Mouse (Mus musculus) cerebellum, postnatal 10 days (tissue): ENCODE data around the gene Ephb2.
A peak's percentile ranks its signal among the peaks of the same experiment; 100 is the strongest.

ENCODE experiments used
- DNase-seq, 2 experiments: peaks; one replicate each; pipeline ENCODE4 v3.0.0; 2021; ENCODE audit warnings: mixed read lengths in 2 of 2

Gene Ephb2

DNA sequence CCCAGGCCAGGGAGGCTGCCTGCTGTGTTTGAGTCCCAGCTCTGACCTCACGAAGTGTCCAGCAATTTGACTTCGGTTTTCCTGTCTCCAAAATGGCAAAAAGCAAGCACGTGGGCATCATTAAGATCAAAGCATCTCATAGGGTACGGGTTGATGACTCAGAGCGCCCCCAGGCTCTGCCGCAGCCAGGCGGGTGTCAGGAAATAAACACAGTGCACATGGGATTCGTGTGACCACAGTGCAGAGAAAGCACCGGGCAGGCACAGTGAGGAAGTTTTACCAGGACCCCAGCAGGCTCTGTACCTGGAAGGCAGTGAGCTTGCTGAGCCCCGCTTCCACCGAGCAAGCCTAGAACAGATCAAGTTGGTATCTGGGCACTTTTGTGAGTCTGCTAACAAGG lies 74.9 kb downstream of the Ephb2 start:
- no peak for DNase-seq

GRCm38 (mm10) chr4:136757096-136757495 lies 78.7 kb downstream of the Ephb2 start:
- no peak for DNase-seq

- DNase-seq: no peak
Observed at GRCm38 (mm10) chr4:136756486-136756885, 79.3 kb downstream of the Ephb2 start.

- DNase-seq: peak; percentile 66 to 70
Observed at GRCm38 (mm10) chr4:136755364-136755811, 80.4 kb downstream of the Ephb2 start.

DNA sequence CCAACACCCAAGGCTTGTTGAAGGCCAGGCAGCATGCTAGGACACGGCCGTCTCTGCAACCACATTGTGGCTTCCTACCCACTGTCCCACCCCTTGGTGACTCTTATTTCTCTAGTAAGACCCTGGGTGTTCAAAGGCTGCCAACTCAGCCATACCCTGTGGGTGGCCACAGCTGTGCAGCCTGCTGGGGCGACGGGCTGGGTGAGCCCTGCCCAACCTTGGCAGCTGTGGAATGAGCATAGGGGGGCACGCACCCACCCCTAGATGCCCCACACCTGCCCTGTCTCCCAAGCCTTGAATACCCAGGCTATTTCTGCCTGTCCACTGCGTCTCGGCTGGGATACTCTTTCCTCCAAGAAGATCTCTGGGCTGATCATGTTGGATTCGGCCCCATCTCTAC lies 81.5 kb downstream of the Ephb2 start:
- no peak for DNase-seq

- no peak for DNase-seq
Observed at GRCm38 (mm10) chr4:136751355-136752020, 84.3 kb downstream of the Ephb2 start.

GRCm38 (mm10) chr4:136750578-136751338 lies 85.0 kb downstream of the Ephb2 start:
- peak in 1 of 2 experiments; percentile 54 for DNase-seq

GRCm38 (mm10) chr4:136749851-136750577 lies 85.8 kb downstream of the Ephb2 start:
- peak in 1 of 2 experiments; percentile 43 for DNase-seq

- no peak for DNase-seq
Observed at GRCm38 (mm10) chr4:136749431-136749830, 86.4 kb downstream of the Ephb2 start.

DNA sequence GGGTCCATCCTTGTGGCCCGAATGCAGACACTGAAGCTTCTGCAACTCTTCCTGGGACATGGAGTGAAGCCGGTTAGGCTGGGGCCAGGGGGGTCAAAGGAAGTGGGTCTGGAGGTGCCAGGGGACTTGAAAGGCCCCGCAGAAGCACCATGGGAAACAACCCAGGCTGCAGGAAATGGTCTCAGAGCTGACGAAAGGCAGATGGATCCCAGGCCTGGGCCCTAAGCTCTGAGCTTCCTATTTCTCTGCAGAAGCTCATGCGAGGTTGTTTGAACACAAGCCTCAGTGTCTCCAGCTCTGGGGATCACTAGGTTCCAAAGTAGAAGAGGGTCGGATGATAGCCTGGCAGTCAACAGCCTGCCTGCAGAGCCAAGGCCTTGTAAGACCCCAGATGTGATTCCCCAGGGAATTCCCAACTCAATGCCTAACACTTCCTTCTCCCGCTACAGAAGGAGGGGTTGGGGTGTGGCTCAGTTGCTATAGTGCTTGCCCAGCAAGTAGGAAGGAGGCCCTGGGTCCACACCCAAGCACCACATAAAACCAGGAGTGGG lies 86.9 kb downstream of the Ephb2 start:
- no peak for DNase-seq

GRCm38 (mm10) chr4:136746516-136746915 lies 89.3 kb downstream of the Ephb2 start:
- no peak for DNase-seq

DNA sequence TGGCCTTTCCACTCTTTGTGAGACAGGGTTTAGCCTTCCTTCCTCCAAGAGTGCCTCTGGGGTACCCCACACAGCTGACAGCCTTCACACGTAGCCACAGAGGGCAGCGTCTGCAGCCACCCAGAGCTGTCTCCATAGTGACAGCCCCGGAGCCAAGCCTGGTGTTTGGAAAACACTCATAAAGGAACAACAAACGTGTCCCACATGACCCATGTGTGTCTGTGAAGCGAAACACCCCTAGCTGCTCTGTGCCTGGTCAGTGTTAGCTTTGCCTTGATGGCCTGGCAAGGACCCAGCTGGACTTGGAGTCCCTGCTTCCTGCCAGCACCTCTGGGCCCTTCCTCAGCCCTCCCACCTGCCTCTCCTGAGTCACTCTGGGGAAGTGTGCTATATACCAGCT lies 93.1 kb downstream of the Ephb2 start:
- DNase-seq: peak; percentile 70 to 77

GRCm38 (mm10) chr4:136741840-136742239 lies 93.9 kb downstream of the Ephb2 start:
- no peak for DNase-seq

GRCm38 (mm10) chr4:136740963-136741362 lies 94.8 kb downstream of the Ephb2 start:
- no peak for DNase-seq

- no peak for DNase-seq
Observed at GRCm38 (mm10) chr4:136739189-136739588, 96.6 kb downstream of the Ephb2 start.

- no peak for DNase-seq
Observed at GRCm38 (mm10) chr4:136738291-136738690, 97.5 kb downstream of the Ephb2 start.

- peak in 1 of 2 experiments; percentile 56 for DNase-seq
Observed at GRCm38 (mm10) chr4:136735856-136736255, 99.9 kb downstream of the Ephb2 start.

DNA sequence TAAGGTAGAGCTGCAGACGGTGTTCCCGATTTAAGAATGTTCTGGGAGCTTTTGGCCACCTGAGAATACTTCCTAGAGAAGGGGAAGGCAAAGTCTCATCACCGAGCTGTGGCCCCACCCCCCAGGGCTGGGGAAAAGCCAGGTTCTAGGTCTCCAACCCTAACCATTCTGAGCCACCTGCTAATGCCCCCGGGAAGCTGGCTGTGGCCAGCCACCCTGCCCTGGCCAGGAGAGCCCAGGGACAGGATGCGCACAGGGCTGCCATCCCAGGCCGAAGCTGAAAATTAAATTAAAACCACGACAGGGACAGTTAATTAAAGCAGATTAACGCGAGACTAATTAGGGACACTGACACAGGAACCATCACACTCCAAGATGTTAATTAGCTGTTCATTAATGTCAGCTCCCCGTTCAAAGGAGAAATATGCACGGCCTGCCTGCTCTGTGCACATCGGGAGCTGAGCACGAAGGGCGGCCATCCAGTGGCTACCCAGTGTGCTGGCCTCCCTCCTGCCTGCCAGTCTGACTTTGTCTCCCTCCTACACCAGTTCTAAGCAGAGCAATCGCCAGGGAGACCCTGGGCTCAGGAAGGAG lies 101.5 kb downstream of the Ephb2 start:
- DNase-seq: peak; percentile 43 to 65

- peak in 1 of 2 experiments; percentile 42 for DNase-seq
Observed at GRCm38 (mm10) chr4:136733217-136733865, 102.4 kb downstream of the Ephb2 start.

DNA sequence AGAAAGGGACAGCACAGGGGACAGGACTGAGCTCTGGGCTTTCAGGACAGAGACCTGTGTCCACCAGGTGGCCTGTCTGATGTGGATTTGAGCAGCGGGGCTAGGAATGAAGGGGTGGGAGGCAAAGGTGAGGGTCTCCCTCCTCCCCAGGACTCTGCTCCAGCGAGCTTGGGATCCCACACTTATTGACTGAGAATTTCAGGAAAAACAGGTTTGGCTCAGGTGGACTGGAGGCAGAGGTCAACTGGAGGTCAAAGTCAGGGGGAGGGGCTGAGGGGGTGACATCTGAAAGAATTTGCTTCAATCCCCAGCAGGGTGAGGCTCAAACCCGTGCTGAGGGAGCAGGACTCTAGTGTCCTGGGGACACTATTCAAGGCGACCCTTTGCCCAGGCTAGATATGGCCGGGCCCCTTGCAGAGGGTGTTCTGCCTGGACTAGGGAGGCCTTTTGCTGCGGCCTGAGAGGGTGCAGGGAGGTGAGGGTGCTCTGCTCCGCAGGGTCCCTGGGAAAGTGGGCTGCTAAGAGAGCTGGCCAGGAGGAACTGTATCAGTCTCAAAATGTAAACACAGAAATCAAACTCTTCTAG lies 103.2 kb downstream of the Ephb2 start:
- no peak for DNase-seq

DNA sequence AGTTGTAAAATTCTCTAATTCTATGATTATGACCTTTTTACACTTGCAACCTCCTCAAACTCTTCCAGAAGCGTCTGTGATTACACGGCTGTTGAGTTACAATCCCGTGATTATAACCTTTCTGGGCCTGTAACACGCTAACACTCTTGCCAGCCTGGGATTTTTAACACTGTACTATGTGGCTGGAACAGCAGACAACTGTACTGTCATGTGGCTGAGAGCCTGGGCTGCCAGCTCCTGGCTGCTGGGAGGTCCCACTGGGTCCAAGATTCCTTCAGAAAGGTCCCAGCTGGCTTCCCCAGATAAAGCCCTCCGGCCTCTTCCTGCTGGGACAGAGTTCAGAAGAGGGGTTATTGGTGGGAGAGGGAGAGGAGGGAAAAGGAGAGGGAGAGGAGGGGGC lies 104.0 kb downstream of the Ephb2 start:
- DNase-seq: peak; percentile 41 to 52
